Mouse (Mus musculus) thymus, postnatal 14 days (tissue): ENCODE measurements around the gene Olfr456.
"Not testable (repeated sequence)": the region's sequence is repeated elsewhere in the genome, so short reads cannot be mapped to it uniquely, and the experiment has no call there.

Experiments used
- DNase-seq: peaks from one replicate; pipeline ENCODE4 v3.0.0; 2021

The Olfr456 gene

GRCm38 (mm10) chr6:42487114-42487513, at the start of gene Olfr456:
Olfr456 (minus strand) TSS chr6:42487214.
- DNase-seq = no peak

- DNase-seq = no peak
Observed at GRCm38 (mm10) chr6:42513461-42513860, 26.4 kb upstream of the Olfr456 start.

- DNase-seq = no peak
Observed at GRCm38 (mm10) chr6:42509311-42509710, 22.3 kb upstream of the Olfr456 start.

GRCm38 (mm10) chr6:42503478-42503877, 16.5 kb upstream of the Olfr456 start:
- no peak for DNase-seq

- DNase-seq = no peak
Observed at GRCm38 (mm10) chr6:42489731-42490130, 2.7 kb upstream of the Olfr456 start.

- no peak for DNase-seq
Observed at GRCm38 (mm10) chr6:42484633-42485032, 2.4 kb downstream of the Olfr456 start.

GRCm38 (mm10) chr6:42476235-42476634, 10.8 kb downstream of the Olfr456 start, which contains the start of gene Olfr457:
Olfr457 (minus strand) TSS chr6:42476335.
- DNase-seq = no peak

GRCm38 (mm10) chr6:42471298-42471697, 15.7 kb downstream of the Olfr456 start:
- not testable (repeated sequence) for DNase-seq

GRCm38 (mm10) chr6:42470542-42470941, 16.5 kb downstream of the Olfr456 start:
- no peak for DNase-seq

- no peak for DNase-seq
Observed at GRCm38 (mm10) chr6:42465096-42465495, 21.9 kb downstream of the Olfr456 start, which contains the start of gene Olfr458. Olfr458 (minus strand) TSS chr6:42465196.

- no peak for DNase-seq
Observed at GRCm38 (mm10) chr6:42447381-42447780, 39.6 kb downstream of the Olfr456 start.

GRCm38 (mm10) chr6:42444491-42444890, 42.5 kb downstream of the Olfr456 start:
- DNase-seq = no peak

- no peak for DNase-seq
Observed at GRCm38 (mm10) chr6:42441395-42441794, 45.6 kb downstream of the Olfr456 start.
